Mouse (Mus musculus) bone marrow macrophage, adult 2 months (primary cell): ENCODE data around the gene Gramd1a. TPM values are rescaled to one million over a fixed set of nuclear protein-coding genes. Genes with fewer than 3 reads are reported as not detected.

ENCODE experiments used
- H3K27ac ChIP-seq: 2 replicates; pipeline ENCODE4 v1.5.1; 2012; ENCODE audit warnings: low read depth, low read length; ENCODE audit not compliant: insufficient read depth
- H3K4me1 ChIP-seq: 2 replicates; pipeline ENCODE4 v1.6.1; 2012; ENCODE audit warnings: low read length; ENCODE audit not compliant: control insufficient read depth, insufficient read depth
- H3K4me3 ChIP-seq: 2 replicates; pipeline ENCODE4 v1.5.1; 2012; ENCODE audit warnings: mild to moderate bottlenecking, low read length, moderate library complexity; ENCODE audit not compliant: insufficient read depth
- CTCF ChIP-seq: IDR thresholded peaks from 2 replicates; pipeline ENCODE4 v1.5.1; 2012; ENCODE audit warnings: low read depth, mild to moderate bottlenecking, low read length, moderate library complexity
- POLR2A ChIP-seq: IDR thresholded peaks from 2 replicates; pipeline ENCODE4 v1.6.1; 2012; ENCODE audit warnings: mild to moderate bottlenecking, low read depth, low read length, borderline replicate concordance
- polyA plus RNA-seq: library from polyadenylated mRNA; stranded (reverse); fragments of >200 nt; gene quantifications from 2 replicates; pipeline ENCODE4 v1.2.4, GENCODE M21; 2012; ENCODE audit not compliant: missing spikeins, insufficient read depth, insufficient read length

Gene Gramd1a
- polyA plus RNA-seq, 1 experiment, result 99.3 TPM

GRCm38 (mm10) chr7:31150566-31151300 lies 5.0 kb downstream of the Gramd1a start:
- Histone ChIP-seq H3K4me1 (peaks cover 48% of the 10 kb centered on the region), H3K27ac (peak overlapping the region; percentile 98), H3K4me3 (peak overlapping the region; percentile 91)
- TF ChIP-seq POLR2A (no peak), CTCF (no peak; the same call in 1 of the 2 replicates)

GRCm38 (mm10) chr7:31149751-31150565 lies 5.7 kb downstream of the Gramd1a start:
- TF ChIP-seq CTCF, result no peak
- TF ChIP-seq POLR2A, result no peak
- H3K27ac ChIP-seq, result peak overlapping the region; percentile 98
- H3K4me3 ChIP-seq, result peak overlapping the region; percentile 91
- peaks cover 41% of the 10 kb centered on the region for H3K4me1 ChIP-seq

- TF ChIP-seq CTCF (no peak), POLR2A (no peak)
- H3K4me1 ChIP-seq, result peaks cover 36% of the 10 kb centered on the region
- peak overlapping the region; percentile 91 for H3K4me3 ChIP-seq
- no peak overlapping the region for H3K27ac ChIP-seq
Observed at GRCm38 (mm10) chr7:31149271-31149670, 6.4 kb downstream of the Gramd1a start.

GRCm38 (mm10) chr7:31148756-31149155 lies 6.9 kb downstream of the Gramd1a start:
- no peak for TF ChIP-seq CTCF
- no peak for TF ChIP-seq POLR2A
- Histone ChIP-seq H3K4me1 (peaks cover 33% of the 10 kb centered on the region), H3K27ac (peak overlapping the region; percentile 56), H3K4me3 (peak overlapping the region; percentile 91)

- TF ChIP-seq CTCF, result no peak
- TF ChIP-seq POLR2A, result no peak
- Histone ChIP-seq H3K27ac (peak overlapping the region; percentile 56), H3K4me3 (peak overlapping the region; percentile 24; the same call in 1 of the 2 replicates), H3K4me1 (peaks cover 28% of the 10 kb centered on the region)
Observed at GRCm38 (mm10) chr7:31148086-31148485, 7.6 kb downstream of the Gramd1a start.

- Histone ChIP-seq H3K4me3 (no peak overlapping the region), H3K4me1 (peaks cover 18% of the 10 kb centered on the region), H3K27ac (no peak overlapping the region)
- no peak for TF ChIP-seq POLR2A
- TF ChIP-seq CTCF, result no peak
Observed at GRCm38 (mm10) chr7:31145596-31146160, 10.0 kb downstream of the Gramd1a start.

- TF ChIP-seq CTCF, result no peak
- TF ChIP-seq POLR2A, result no peak
- Histone ChIP-seq H3K4me3 (no peak overlapping the region), H3K4me1 (peaks cover 18% of the 10 kb centered on the region), H3K27ac (no peak overlapping the region)
Observed at GRCm38 (mm10) chr7:31144886-31145285, 10.8 kb downstream of the Gramd1a start.

GRCm38 (mm10) chr7:31140941-31141340 lies 14.8 kb downstream of the Gramd1a start:
- Histone ChIP-seq H3K4me1 (no peaks in the 10 kb centered on the region), H3K4me3 (no peak overlapping the region), H3K27ac (no peak overlapping the region)
- TF ChIP-seq POLR2A, result no peak
- no peak for TF ChIP-seq CTCF

- no peaks in the 10 kb centered on the region for H3K4me1 ChIP-seq
- H3K4me3 ChIP-seq, result no peak overlapping the region
- TF ChIP-seq CTCF (no peak), POLR2A (no peak)
- no peak overlapping the region for H3K27ac ChIP-seq
Observed at GRCm38 (mm10) chr7:31140302-31140701, 15.4 kb downstream of the Gramd1a start.
